Mouse (Mus musculus): ENCODE measurements around the gene Slc38a4.

DNA sequence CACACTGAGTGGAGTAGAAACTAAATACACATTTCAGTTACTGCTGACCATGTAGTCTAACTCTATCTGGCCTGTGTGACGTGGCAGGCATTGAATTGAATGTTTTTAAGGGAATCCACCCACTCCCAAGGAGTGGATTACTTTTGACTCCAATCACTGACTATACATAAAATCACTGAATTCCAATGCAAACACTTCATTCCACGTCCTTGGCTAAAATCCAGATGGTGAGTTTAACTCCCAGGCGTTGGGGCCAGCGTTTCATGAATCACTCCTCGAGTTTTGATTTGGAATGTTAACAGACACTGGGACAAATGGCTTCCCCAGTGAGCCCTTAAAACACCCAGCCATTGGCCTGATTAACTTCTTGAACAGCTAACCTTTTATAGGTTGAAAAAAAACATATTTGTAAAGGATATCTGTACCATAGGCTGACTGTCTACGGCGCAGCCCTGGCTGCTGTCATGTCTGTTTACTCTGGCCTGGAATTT lies 13.7 kb downstream of the Slc38a4 start:
- no peak for TF ChIP-seq CTCF (IDR thresholded peaks at IDR 0.05; ENCODE audit: control insufficient read depth, insufficient read depth, insufficient replicate concordance, low read depth, low read length)
- no peak for TF ChIP-seq POLR2A (IDR thresholded peaks at IDR 0.05; ENCODE audit: control insufficient read depth, low read depth, low read length)
